Mouse (Mus musculus) skeletal muscle tissue, adult 2 months (tissue): Measurements from ENCODE around the gene Adamts2.

Experiments used
- DNase-seq: peaks from one replicate; pipeline ENCODE4 v3.0.0-alpha.2; 2012; ENCODE audit warnings: low read depth, low spot score

Adamts2 gene

DNA sequence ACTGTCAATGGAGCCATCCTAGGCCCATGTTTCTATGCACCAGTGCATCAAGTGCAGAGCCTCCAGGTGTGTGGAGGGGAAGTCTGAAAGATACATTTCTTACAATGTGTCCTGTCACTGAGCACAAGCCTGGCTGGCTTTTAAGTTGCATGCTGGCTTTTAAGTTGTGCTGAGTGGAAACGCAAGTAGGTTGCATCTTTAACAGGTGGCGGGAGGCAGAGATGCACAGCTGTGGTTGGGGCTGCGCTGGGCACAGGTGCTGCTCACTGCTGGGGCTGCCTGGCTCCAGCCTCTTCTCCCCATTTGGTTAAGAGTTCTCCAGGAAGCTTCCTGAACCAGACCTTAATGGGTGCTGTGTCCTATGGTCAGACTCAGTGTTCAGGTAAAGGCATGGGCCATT, 21.9 kb downstream of the Adamts2 start:
- DNase-seq: no peak

- no peak for DNase-seq
Observed at GRCm38 (mm10) chr11:50624239-50624638, 22.4 kb downstream of the Adamts2 start.

- DNase-seq: peak; percentile 79
Observed at GRCm38 (mm10) chr11:50624720-50625119, 22.8 kb downstream of the Adamts2 start.

DNA sequence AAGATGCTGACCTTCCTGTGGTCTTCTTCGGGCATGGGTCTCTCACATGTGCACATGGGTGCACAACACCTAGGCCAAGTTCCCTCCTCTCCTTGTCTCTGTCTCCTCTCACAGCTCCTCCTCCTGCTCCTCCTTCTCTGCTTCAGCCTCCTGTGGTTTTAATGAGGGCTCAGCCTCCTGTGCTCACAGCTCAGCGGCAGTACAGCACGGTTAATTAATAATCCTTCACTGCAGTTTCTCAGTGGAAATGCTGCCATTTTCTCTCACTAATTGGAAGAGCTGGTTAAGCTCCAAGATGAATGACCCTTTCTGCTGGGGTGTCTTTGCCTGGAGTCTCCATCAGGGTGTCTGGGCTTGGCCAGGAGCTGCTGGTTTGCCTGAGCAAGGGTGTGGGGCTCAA, 27.0 kb downstream of the Adamts2 start:
- DNase-seq: no peak

- no peak for DNase-seq
Observed at GRCm38 (mm10) chr11:50630462-50630861, 28.6 kb downstream of the Adamts2 start.

DNA sequence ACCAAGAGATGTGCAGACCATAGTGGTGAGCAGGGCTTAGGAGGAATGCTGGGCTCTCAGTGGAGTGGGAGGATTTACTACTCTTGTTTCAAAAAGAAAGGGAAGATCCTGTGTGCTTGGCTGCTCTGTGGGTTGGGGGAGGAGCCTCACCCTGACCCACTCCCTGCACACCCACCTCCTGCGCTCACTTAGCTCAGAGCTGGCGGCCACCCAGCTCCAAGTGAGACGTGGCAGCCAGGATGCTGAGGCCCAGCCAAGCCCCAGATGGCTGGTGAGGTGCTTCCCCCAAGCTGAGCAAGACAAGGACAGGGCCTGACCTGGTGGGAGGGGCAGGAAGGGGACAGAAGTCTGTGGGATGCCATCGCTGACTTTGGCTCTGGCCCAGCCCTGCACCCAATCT, 30.4 kb downstream of the Adamts2 start:
- peak; percentile 86 for DNase-seq

- peak; percentile 83 for DNase-seq
Observed at GRCm38 (mm10) chr11:50635051-50635590, 33.2 kb downstream of the Adamts2 start.

DNA sequence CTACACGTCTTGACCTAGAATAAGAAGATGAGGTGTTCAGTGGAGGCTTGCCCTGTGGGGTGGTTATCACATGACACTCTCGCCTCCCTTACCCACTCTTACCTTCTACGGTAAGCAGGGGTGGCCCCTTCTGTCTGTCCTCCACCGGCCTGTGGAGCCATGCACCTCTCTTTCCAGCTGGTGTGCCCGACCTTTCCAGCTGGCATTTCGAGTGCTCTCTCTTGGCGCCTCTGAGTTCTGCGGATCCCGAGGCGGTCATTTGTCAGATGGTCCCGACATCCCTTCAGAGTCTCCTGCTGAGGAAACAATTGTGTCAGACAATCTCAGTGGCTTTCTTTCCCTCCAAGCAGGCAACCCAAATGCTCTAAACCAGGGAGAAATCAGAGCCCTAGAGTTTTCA, 35.1 kb downstream of the Adamts2 start:
- DNase-seq: no peak

- DNase-seq: no peak
Observed at GRCm38 (mm10) chr11:50638197-50638867, 36.4 kb downstream of the Adamts2 start.

DNA sequence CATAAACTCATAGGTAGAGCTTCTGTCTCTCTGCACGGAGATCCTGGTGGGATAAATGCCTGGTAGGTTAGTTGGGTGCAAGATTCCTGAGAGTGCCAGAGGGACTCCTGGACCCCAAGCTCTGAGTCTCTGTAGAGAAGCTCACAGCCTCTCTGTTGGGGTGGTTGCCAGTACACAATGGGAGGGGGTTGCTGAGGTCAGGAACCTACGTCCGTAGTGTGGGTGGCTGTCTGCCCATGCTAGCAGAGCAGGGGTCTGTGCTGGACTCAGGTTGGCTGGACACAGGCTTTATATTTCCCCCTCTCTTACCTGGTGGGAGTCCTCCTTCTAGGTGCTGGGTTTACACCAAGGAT, 37.0 kb downstream of the Adamts2 start:
- DNase-seq: no peak

GRCm38 (mm10) chr11:50642583-50642982, 40.7 kb downstream of the Adamts2 start:
- no peak for DNase-seq

DNA sequence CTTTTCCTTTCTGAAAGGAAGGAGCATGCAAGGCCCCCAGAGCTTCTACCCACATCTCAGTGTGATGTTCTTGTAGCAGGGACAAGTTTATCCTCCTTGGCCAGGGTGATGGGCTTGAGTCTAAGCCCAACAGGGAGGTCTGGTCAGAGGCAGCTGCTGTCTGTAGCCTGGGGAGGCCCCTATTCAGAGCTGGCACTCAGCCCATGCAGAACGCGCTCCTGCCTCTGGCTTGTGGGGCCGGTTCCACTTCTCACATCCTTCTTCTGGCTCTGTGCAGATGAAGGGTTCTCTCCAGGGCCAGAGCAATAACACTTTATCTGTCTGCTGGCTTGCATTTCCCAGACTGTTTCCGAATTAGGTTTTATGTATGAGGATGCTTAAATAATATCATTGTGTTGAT, 44.3 kb downstream of the Adamts2 start:
- peak; percentile 73 for DNase-seq

- DNase-seq: no peak
Observed at GRCm38 (mm10) chr11:50648143-50648807, 46.4 kb downstream of the Adamts2 start.

DNA sequence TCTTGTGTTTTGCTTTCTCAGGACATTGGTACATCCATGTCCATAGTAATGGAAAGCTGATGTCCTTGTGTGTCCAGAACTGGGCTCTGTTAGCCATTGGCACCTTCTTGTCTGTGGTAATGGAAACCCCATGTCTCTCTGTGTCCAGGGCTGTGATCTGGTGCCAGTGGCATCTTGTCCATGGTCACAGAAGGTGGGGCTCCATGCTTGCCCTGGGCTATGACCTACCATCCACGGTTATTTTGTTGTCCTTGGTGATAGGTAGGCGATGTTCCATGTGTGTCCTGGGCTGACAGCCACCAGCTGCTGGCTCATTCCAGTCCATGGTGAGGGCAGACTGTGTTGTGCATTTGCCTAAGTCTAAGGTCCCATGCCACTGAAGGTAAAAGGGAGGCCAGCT, 48.2 kb downstream of the Adamts2 start:
- peak; percentile 80 for DNase-seq

DNA sequence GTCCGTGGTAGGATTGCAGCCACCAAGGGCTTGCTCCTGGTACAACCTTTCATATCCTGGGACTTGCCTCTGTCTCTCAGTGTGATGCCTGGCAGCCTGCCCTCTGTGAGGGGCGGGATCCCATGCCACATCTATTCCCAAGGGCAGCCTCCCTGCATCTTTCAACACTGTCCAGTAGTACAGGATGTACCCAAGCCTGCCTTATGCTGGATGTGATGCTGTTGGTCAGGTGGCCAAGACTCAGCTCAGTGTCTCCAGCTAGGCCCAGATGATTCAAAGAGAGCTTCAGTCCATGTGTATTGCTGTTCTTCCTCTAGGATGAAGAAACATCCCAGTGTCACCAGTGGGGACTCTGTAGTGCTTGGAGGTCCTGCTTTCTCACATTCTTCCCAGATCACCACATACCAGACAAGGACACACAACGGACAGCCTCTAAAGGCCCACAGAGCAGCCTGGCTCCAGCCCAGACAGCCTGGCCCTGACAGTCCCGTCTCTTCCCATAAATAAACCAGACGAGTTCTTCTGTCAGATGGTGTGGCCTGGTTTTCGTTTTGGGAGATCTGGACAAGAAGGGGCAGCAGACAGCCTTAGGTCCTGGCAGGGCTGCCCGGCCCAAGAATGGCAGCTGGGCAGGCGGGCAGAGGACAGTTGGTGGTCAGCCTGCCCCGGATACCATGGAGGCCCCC, 52.0 kb downstream of the Adamts2 start:
- no peak for DNase-seq

DNA sequence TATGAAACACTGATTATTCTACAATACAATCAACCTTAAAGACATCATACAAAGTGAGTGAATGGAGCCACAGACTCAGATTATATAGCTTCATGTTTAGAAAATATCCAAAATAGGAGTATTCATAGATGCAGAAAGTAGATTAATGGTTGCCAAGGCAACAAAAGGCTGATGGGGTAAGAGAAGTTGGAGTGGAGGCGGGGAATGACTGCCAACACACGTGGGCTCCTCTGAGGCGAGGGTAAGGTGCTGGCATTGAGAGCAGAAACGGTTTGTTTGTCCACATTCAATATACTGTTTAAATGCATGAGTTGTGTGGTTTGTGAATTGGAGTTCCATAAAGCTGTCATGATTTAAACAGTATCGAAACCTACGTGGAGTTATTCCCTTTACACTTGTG, 56.9 kb downstream of the Adamts2 start:
- no peak for DNase-seq

DNA sequence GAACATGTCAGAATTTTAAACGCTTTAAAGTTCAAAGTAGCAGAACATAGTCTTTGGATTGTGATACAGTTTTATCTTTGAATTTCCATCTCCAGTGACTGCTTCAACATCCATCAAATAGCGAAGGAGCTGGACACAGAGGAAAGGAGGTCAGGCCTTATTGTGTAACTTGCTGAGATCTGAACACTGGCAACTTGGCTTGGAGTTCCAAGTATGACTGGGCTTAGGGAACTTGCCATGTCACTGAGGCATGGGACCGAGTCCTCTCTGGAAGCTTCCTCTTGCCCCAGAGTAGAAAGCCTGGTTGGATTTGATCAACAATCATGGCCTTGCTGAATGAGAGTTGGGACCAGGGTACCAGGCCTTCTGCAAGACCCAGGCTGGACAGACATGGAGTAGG, 60.3 kb downstream of the Adamts2 start:
- DNase-seq: no peak

DNA sequence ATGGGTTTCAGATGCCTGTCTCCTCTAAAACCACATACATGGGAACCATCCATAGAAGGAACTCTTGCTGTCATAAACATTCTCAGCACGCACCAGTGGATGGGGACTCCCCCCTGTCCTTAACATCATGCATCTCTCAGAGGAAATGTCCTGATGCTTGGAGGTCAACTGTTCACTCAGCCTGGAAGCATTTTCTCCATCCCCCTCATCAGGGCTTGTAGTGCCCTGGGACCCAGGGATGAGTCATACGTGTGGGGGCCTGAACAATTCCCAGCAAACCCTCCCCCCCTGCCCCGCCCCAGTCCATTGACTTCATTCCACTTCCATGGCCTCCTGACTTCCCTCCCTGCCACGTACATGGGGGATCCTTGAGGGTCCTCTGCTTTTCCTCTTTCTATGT, 62.9 kb downstream of the Adamts2 start:
- no peak for DNase-seq

DNA sequence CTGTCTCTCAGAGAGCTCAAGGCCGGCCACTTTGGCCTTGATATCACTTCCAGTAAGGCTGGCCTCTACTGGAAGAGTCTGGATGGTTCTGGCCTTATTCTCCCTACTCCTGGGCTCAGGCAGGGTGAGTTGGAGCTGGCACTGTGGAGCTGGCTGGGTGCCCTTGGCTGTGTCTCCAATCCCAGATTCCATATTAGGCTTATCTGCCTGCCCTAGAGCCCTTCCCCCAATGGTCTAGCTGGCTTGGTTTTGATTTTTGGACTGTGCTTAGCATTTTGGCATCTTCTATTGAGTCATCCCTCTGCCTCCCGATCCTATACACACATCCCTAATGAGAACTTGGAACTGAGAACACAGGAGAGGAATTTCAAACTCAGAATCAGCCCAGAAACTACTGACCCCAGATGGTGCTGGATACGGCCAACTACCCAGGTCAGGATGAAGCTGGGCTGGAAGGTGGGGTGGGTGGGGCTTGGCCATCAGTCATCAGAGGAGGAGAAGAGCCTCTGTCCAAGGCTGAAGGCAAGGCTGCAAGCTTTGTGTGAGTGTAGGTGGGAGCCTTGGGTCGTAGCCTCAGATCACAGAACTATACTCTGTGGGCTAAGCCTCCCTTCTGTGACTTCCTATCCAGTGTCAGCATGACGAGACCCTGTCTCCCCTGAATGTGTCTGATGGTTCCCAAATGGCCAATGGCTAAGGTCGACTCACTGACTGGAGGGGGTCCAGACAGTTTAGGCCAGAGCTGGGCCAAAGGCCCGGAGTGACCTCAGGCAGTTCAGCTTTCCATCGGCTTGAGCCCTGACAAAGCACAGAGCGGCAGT, 67.9 kb downstream of the Adamts2 start:
- peak; percentile 64 for DNase-seq

- DNase-seq: no peak
Observed at GRCm38 (mm10) chr11:50670363-50670725, 68.5 kb downstream of the Adamts2 start.

- DNase-seq: peak; percentile 58
Observed at GRCm38 (mm10) chr11:50670881-50671280, 69.0 kb downstream of the Adamts2 start.

- no peak for DNase-seq
Observed at GRCm38 (mm10) chr11:50671376-50671775, 69.5 kb downstream of the Adamts2 start.
